ENCODE assay signal across 1 mouse cellular context in the genomic region with DNA sequence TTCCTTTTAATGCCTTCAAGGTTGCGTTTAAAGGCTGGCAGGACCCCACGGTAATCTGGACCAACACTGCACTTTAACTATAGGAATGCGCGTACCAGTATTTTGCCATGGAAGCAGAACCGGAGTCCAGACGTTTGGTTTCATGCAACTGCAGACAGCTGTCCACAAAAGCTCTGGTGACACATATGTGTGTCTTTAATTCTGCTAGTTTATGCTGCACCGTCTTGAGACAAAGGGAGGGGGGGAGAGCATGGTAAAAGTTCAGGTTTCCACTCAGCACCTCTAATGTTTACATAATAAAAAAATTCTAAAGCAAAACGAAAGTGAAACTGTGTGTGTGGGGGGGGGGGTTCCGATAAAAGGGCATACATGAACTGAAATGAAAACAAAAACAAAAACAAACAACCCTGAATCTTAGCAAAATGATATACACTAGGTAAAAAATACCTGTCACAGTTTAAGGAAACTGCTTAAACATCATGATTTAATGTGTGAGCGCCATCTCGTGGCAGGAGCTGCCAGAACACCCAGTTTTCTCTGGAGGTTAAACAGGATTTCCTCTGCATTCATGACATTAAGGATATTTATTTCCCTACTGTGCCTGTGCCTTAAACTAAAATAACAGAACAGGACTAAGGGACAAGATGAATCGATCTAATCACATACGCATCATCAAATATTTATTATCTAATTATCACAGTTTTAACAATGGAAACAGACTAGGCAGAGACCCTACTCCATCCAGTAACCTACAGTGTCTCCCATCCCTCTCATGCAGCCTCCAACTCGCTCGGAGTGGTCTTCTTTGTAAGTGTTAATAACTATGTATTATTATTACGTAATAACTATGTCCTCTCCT.
TF ChIP-seq lines count a peak whose summit lies in the region.

No protein-coding gene starts in this region.

TF ChIP-seq in CH12.LX, 34 proteins besides CTCF, POLR2A, EP300 and RAD21 (continued from another document):
- TF ChIP-seq JUND (conservative IDR thresholded peaks at IDR 0.05; ENCODE audit: low read depth, low read length) (peak; percentile 58), ELF1 (IDR thresholded peaks at IDR 0.05; ENCODE audit: low read depth, low read length) (0 out of 2 replicates have a peak, but pooled peaks have one; percentile 12), IRF4 (IDR thresholded peaks at IDR 0.05; ENCODE audit: low read depth, low read length) (peak; percentile 47; the same call in 1 of the 2 replicates), MAFK (IDR thresholded peaks at IDR 0.05; ENCODE audit: insufficient replicate concordance, low read length) (no peak), MAX (IDR thresholded peaks at IDR 0.05; ENCODE audit: low read length) (no peak), SMC3 (IDR thresholded peaks at IDR 0.05; ENCODE audit: low read depth, low read length) (peak; percentile 89)
